In the genomic region with DNA sequence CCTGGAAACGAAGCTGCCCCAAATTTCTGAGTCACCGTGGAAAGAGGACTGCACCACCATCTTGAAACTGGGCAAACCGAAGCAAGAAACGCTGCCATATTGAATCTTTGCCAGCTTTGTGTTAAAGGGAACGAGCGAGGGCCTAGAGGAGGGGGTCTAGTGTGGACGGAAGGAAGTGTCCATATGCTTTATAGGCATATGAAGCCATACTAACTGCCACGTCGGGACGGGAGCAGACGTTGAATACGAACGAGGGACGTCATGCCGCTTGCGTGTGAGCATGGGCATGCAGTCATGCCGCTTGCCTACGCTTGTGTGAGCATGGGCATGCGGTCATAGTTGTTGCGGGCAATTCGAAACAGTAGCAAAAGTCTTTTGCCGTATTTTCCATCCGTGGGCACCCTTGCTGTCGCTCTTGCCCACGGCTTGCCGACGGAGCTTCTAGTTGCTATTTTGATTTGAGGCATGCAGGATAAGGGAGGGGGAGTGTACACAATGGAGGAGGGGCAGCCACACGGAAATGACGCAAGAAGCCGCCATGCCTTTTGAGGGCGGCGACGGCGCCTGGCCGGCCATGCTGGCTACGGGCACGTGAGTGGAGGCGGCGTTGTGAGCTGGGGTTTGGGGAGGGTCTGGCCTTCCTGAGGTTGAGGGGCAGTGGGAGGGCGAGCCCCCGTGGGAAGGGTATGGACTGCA, we compare ENCODE assay signal across 1 mouse cellular context.
TF ChIP-seq lines count a peak whose summit lies in the region.

No protein-coding gene starts in this region.

TF ChIP-seq in C2C12, 6 proteins besides CTCF, POLR2A, EP300 and RAD21 (continued from another document):
- TF ChIP-seq CEBPB (IDR thresholded peaks at IDR 0.05; ENCODE audit: low read depth) (peak; percentile 56), MYOD1 (IDR thresholded peaks at IDR 0.05; ENCODE audit: control insufficient read depth, insufficient read length, low read depth) (no peak), MAX (IDR thresholded peaks at IDR 0.05) (peak; percentile 60), USF1 (IDR thresholded peaks at IDR 0.05; ENCODE audit: low read depth) (peak; percentile 46)
